Mouse (Mus musculus): ENCODE measurements around the gene Kmt2e. TPM values are rescaled to one million over a fixed set of nuclear protein-coding genes. Genes with fewer than 3 reads are reported as not detected.
A peak's percentile ranks its signal among the peaks of the same experiment; 100 is the strongest.

The Kmt2e gene
- 99.2 and 101 TPM in 2 replicates for polyA plus RNA-seq (2015; fragmentation: Nextera tagmentation; extraction: Ambion mirVana)

DNA sequence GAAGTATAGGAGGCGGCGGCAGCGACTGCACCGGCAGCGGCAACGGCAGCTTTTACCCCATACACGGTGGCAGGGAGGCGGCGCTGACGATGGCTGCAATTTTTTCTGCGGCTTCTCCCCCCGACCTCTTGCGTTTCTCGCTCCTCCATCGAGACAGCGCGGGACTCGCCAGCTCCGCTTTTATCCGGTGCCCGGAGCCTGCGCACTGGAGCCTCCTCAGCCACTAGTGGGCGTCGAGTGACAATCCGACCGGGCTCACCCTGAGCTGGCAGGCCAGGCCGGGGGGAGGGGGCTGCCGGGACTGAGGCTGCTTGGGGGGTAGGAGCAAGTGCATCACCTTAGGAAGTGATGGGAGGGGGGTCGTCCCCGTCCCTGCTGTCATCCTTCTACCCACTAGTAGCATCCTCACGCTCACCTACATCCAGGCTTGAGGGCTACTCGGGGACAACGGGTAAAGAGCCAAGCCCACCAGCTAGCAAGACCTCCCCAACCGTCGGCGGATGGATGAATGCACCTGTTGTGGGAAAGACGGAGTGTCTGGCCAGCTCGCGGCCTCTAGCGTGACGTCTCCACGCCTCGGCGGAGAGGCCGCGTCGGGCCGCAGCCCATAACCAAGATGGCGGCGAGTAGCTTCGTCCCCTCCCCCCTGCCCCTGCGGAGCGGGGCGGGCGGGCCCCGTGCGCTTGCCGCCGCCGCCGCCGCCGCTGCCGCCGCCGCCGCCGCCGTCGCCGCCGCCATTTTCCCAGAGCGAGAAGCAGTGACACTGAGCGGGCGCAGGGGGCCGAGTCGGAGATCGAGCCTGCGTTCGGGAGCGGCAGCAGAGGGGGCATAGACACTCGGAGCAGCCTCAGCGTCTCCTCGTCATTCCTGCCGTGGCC is at the start of gene Kmt2e:
Gene Kmt2e (plus strand): TSS at position 722 of the 878 bp plus-strand sequence.
- under 1% methylated on average over 65 of the region's 85 CpGs for WGBS
- H3K4me1 ChIP-seq (replicated peaks; ENCODE audit: control insufficient read depth, insufficient read depth, low read length), result peaks cover 12% of the 10 kb centered on the region

DNA sequence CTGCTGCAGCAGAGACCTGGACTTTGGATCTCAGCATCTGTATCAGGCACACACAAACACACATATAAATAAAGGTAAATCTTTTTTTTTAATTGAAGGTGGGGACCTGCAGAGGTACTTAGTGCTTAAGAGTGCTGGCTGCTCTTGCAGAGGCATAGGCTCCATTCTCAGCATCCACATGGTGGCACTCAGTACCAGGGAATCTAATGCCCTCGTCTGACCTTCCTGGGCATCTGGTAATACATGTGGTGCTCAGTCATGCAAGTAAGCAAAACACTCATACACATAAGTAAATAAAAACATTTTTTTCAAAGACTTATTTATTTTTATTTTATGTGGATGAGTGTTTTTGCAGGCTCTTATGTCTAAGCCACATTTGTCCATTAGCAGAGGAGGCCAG is 49.1 kb upstream of the Kmt2e start:
- no peak overlapping the region for H3K4me2 ChIP-seq (ENCODE audit: low read depth, low read length)
- H3K4me3 ChIP-seq (ENCODE audit: low read length), result no peak overlapping the region
- peaks cover 12% of the 10 kb centered on the region for H3K4me1 ChIP-seq (replicated peaks; ENCODE audit: control insufficient read depth, insufficient read depth, low read length)
- no peaks in the 10 kb centered on the region for H3K27me3 ChIP-seq (ENCODE audit: control insufficient read depth, insufficient read depth, low read depth, low read length)
- no peak for ATAC-seq (ENCODE audit: low read depth)
- H3K9ac ChIP-seq (ENCODE audit: low read length), result no peak overlapping the region
- H3K27ac ChIP-seq (ENCODE audit: low read length), result no peak overlapping the region
- 77% methylated on average over 1 of the region's 1 CpGs for WGBS
- H3K9me3 ChIP-seq (ENCODE audit: control insufficient read depth, low read length), result no peaks in the 10 kb centered on the region
- no peaks in the 10 kb centered on the region for H3K36me3 ChIP-seq (ENCODE audit: control insufficient read depth, insufficient read depth, low read length)

More for the DNA sequence above, at the start of gene Kmt2e:
- H3K4me3 ChIP-seq (ENCODE audit: low read length), result peak within 1 kb of the TSS; percentile 75
- peak within 1 kb of the TSS; percentile 78 for H3K4me2 ChIP-seq (ENCODE audit: low read depth, low read length)
- H3K9me3 ChIP-seq (ENCODE audit: control insufficient read depth, low read length), result no peaks in the 10 kb centered on the region
- H3K27me3 ChIP-seq (ENCODE audit: control insufficient read depth, insufficient read depth, low read depth, low read length), result no peaks in the 10 kb centered on the region
- ATAC-seq (ENCODE audit: low read depth), result peak; percentile 80
- no peaks in the 10 kb centered on the region for H3K36me3 ChIP-seq (ENCODE audit: control insufficient read depth, insufficient read depth, low read length)
- peak within 1 kb of the TSS; percentile 100 for H3K27ac ChIP-seq (ENCODE audit: low read length)
- peak within 1 kb of the TSS; percentile 94 for H3K9ac ChIP-seq (ENCODE audit: low read length)

DNA sequence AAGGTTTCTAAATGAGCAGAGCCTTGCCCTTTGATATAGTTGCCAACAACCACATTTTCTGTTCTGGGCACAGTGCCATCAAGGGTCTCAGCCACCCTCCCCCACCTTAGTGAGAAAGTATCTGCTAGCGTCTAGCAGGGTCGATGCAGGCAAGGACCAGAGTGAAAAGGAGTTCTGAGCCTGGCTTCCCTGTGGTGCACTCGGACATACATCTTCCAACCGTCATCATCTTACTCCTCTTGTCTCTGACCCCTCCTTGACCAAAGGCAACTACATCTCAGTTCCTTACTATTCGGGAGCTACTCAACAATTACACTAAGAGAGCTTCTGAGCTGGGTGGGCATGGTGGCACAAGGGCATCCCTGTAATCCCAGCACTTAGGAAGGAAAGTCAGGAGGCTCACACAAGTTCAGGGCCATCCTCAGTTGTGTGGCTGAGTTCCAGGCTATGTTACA is 48.5 kb upstream of the Kmt2e start:
- H3K4me1 ChIP-seq (replicated peaks; ENCODE audit: control insufficient read depth, insufficient read depth, low read length), result peaks cover 12% of the 10 kb centered on the region
- no peak overlapping the region for H3K4me3 ChIP-seq (ENCODE audit: low read length)
- no peak overlapping the region for H3K9ac ChIP-seq (ENCODE audit: low read length)
- H3K4me2 ChIP-seq (ENCODE audit: low read depth, low read length), result no peak overlapping the region
- ATAC-seq (ENCODE audit: low read depth), result no peak
- 39% methylated on average over 5 of the region's 5 CpGs for WGBS
- no peaks in the 10 kb centered on the region for H3K27me3 ChIP-seq (ENCODE audit: control insufficient read depth, insufficient read depth, low read depth, low read length)
- H3K27ac ChIP-seq (ENCODE audit: low read length), result no peak overlapping the region
- no peaks in the 10 kb centered on the region for H3K9me3 ChIP-seq (ENCODE audit: control insufficient read depth, low read length)
- H3K36me3 ChIP-seq (ENCODE audit: control insufficient read depth, insufficient read depth, low read length), result no peaks in the 10 kb centered on the region

DNA sequence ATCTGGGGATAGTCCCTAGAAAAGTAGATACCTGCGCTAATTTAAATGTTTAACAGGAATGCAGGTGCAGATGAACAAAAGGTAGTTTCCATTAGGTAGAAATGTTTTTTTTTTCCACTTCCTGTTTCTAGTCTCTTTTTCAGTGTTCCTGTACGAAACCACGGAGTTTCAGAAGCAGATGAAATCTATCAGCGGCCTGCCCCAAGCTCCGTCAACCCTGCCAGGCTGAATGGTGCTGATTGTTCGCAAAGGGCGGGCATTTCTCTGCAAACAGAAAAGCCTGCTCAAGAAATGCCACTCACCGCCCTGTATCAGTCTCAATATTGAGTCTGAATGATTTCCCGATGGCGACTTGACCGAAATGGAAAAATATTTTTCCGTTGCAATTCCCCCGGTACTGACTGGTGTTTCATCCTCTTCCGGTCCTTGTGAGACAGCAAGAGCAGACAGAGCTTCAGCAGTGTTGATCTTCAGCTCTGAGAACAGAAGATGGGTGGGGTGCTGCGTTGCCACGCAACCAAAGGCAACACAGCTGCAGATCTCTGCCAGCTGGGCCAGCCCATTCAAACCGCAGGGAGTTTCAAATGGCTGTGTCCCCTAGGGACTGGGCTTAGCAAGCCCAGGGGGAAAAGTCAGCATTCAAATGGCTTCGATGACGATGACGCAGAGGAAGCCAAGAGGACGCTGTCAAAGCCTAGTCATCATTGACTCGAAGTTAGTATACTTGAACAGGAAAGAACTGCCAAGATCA is 47.5 kb upstream of the Kmt2e start:
- peak overlapping the region; percentile 53 for H3K4me3 ChIP-seq (ENCODE audit: low read length)
- no peaks in the 10 kb centered on the region for H3K9me3 ChIP-seq (ENCODE audit: control insufficient read depth, low read length)
- peak overlapping the region; percentile 90 for H3K27ac ChIP-seq (ENCODE audit: low read length)
- peak overlapping the region; percentile 70 for H3K4me2 ChIP-seq (ENCODE audit: low read depth, low read length)
- no peaks in the 10 kb centered on the region for H3K36me3 ChIP-seq (ENCODE audit: control insufficient read depth, insufficient read depth, low read length)
- H3K9ac ChIP-seq (ENCODE audit: low read length), result peak overlapping the region; percentile 65
- WGBS, result 2% methylated on average over 22 of the region's 22 CpGs
- no peaks in the 10 kb centered on the region for H3K27me3 ChIP-seq (ENCODE audit: control insufficient read depth, insufficient read depth, low read depth, low read length)
- peak; percentile 99 for ATAC-seq (ENCODE audit: low read depth)
- H3K4me1 ChIP-seq (replicated peaks; ENCODE audit: control insufficient read depth, insufficient read depth, low read length), result peaks cover 12% of the 10 kb centered on the region

DNA sequence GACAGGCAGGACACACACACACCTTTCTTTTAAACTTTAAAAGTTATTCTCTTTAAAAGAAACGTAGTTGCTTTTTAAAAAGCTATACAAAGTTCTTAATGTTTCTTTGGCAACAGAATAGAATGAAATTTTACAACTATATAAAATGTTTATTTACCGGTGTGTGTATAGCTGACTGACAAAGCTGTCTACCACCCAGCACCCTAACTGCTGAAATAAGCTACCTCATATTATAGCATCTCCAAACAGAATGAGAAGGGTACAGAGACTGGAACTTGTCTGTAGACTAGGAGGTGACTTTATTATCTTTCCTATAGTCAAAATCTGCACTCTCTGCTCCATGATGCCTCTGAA is 47.0 kb upstream of the Kmt2e start:
- Histone ChIP-seq H3K27ac (ENCODE audit: low read length) (no peak overlapping the region), H3K4me1 (replicated peaks; ENCODE audit: control insufficient read depth, insufficient read depth, low read length) (peaks cover 12% of the 10 kb centered on the region), H3K4me2 (ENCODE audit: low read depth, low read length) (peak overlapping the region; percentile 70), H3K36me3 (ENCODE audit: control insufficient read depth, insufficient read depth, low read length) (no peaks in the 10 kb centered on the region), H3K9me3 (ENCODE audit: control insufficient read depth, low read length) (no peaks in the 10 kb centered on the region), H3K27me3 (ENCODE audit: control insufficient read depth, insufficient read depth, low read depth, low read length) (no peaks in the 10 kb centered on the region), H3K9ac (ENCODE audit: low read length) (no peak overlapping the region; the same call in 1 of the 2 replicates), H3K4me3 (ENCODE audit: low read length) (peak overlapping the region; percentile 53)
- ATAC-seq (ENCODE audit: low read depth), result no peak
- WGBS, result 37% methylated on average over 2 of the region's 2 CpGs

DNA sequence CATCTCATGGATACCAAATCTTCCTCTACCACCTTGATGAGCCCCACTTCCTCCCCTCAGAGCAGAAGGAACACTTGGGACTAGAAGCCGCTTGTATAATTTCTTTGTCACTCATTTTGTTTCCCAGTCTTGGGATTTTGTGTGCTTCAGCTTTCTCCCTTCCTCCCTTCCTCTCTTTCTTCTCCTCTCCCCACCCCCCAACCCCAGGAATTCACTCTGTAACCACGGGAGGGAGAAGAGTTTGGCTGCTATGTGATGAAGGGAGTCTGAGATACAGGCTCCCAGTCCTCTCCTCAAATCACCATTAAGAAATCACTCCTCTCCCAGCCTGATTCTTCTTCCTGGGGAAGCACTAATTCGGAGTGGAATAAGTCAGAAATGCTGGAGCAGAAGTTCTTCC is 46.1 kb upstream of the Kmt2e start:
- 26% methylated on average over 3 of the region's 3 CpGs for WGBS
- no peak overlapping the region for H3K9ac ChIP-seq (ENCODE audit: low read length)
- no peaks in the 10 kb centered on the region for H3K36me3 ChIP-seq (ENCODE audit: control insufficient read depth, insufficient read depth, low read length)
- no peaks in the 10 kb centered on the region for H3K27me3 ChIP-seq (ENCODE audit: control insufficient read depth, insufficient read depth, low read depth, low read length)
- no peak overlapping the region for H3K4me3 ChIP-seq (ENCODE audit: low read length)
- H3K4me2 ChIP-seq (ENCODE audit: low read depth, low read length), result no peak overlapping the region
- no peak overlapping the region for H3K27ac ChIP-seq (ENCODE audit: low read length)
- no peak for ATAC-seq (ENCODE audit: low read depth)
- H3K4me1 ChIP-seq (replicated peaks; ENCODE audit: control insufficient read depth, insufficient read depth, low read length), result peaks cover 12% of the 10 kb centered on the region
- H3K9me3 ChIP-seq (ENCODE audit: control insufficient read depth, low read length), result no peaks in the 10 kb centered on the region

DNA sequence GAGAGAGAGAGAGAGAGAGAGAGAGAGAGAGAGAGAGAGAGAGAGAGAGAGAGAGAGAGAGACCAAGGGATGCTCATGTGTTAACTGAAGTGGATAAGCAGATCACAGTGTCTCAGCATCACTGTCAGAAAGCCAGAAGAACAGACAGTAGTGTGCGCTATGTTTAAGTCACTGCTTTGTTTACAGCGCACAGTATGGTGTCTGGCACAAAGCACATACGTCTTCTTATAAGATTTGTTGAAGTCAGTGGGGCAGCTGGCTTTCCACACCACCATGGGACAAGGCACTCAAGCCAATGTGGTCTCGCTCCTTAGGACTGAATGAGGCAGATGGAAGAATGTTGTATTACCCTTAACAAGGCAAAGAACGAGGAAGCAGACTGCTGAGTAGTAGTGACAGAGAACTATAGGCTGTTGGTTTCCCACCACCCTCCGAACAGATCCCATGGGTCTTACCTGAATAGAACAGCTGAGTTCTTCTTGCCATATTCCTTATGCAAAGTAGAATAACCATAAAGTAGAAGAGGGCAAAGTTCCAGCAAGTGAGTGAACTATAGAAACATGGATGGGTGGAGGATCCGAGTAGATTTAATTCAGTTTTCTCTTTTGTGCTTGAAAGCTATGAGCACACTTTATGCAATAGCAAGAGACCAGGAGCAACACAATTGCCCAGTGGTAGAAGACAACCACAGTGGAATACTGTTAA is 44.5 kb upstream of the Kmt2e start:
- WGBS, result 83% methylated on average over 7 of the region's 7 CpGs
- peaks cover 12% of the 10 kb centered on the region for H3K4me1 ChIP-seq (replicated peaks; ENCODE audit: control insufficient read depth, insufficient read depth, low read length)
- no peak overlapping the region for H3K4me2 ChIP-seq (ENCODE audit: low read depth, low read length)
- H3K9me3 ChIP-seq (ENCODE audit: control insufficient read depth, low read length), result no peaks in the 10 kb centered on the region
- no peaks in the 10 kb centered on the region for H3K27me3 ChIP-seq (ENCODE audit: control insufficient read depth, insufficient read depth, low read depth, low read length)
- H3K36me3 ChIP-seq (ENCODE audit: control insufficient read depth, insufficient read depth, low read length), result no peaks in the 10 kb centered on the region
- no peak for ATAC-seq (ENCODE audit: low read depth)
- no peak overlapping the region for H3K27ac ChIP-seq (ENCODE audit: low read length)
- H3K4me3 ChIP-seq (ENCODE audit: low read length), result no peak overlapping the region
- H3K9ac ChIP-seq (ENCODE audit: low read length), result no peak overlapping the region

DNA sequence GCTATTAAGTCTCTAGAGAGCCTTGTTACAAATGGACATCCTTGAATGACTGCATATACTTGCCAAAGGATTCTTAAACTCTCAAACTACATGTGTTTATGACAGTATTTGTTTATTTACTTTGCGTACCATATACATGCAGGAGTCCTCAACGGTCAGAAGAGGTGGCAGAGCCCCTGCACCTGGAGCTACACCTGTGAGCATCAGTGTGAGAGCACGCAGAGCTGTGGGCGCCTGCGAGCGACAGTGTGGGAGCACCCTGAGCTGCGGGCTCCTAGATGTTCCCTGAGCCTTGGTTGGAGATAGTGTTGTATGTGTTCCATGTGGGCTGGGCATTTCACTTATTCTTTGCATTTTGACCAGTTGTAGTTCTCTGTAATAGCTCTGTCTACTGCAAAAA is 42.5 kb upstream of the Kmt2e start:
- Histone ChIP-seq H3K9ac (ENCODE audit: low read length) (no peak overlapping the region), H3K36me3 (ENCODE audit: control insufficient read depth, insufficient read depth, low read length) (no peaks in the 10 kb centered on the region), H3K4me3 (ENCODE audit: low read length) (no peak overlapping the region), H3K4me2 (ENCODE audit: low read depth, low read length) (no peak overlapping the region), H3K27ac (ENCODE audit: low read length) (no peak overlapping the region), H3K27me3 (ENCODE audit: control insufficient read depth, insufficient read depth, low read depth, low read length) (no peaks in the 10 kb centered on the region), H3K4me1 (replicated peaks; ENCODE audit: control insufficient read depth, insufficient read depth, low read length) (peaks cover 6% of the 10 kb centered on the region), H3K9me3 (ENCODE audit: control insufficient read depth, low read length) (no peaks in the 10 kb centered on the region)
- WGBS, result 83% methylated on average over 7 of the region's 7 CpGs
- ATAC-seq (ENCODE audit: low read depth), result no peak

DNA sequence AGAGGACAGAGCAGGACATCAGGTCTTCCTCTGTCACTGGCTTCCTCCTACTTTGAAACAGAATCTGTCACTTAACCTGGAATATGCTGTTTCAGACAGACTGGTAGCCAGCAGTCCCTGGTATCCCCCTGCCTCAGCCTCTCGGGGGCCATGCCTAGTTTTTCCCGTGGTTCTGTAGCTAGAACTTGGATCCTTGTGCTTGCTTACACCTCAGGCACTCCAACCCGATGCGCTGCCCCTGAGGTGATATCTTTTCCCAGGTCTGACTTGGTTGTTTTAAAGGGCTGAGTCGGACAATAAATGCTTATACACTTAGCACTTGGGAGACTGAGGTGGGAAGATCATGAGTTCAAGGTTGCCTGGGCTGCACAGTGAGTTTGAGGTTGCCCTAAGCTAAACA is 40.4 kb upstream of the Kmt2e start:
- H3K4me2 ChIP-seq (ENCODE audit: low read depth, low read length), result no peak overlapping the region
- no peaks in the 10 kb centered on the region for H3K9me3 ChIP-seq (ENCODE audit: control insufficient read depth, low read length)
- H3K27ac ChIP-seq (ENCODE audit: low read length), result peak overlapping the region; percentile 10; the same call in 1 of the 2 replicates
- H3K9ac ChIP-seq (ENCODE audit: low read length), result no peak overlapping the region
- no peak for ATAC-seq (ENCODE audit: low read depth)
- H3K27me3 ChIP-seq (ENCODE audit: control insufficient read depth, insufficient read depth, low read depth, low read length), result no peaks in the 10 kb centered on the region
- no peak overlapping the region for H3K4me3 ChIP-seq (ENCODE audit: low read length)
- WGBS, result 86% methylated on average over 5 of the region's 5 CpGs
- no peaks in the 10 kb centered on the region for H3K4me1 ChIP-seq (replicated peaks; ENCODE audit: control insufficient read depth, insufficient read depth, low read length)
- H3K36me3 ChIP-seq (ENCODE audit: control insufficient read depth, insufficient read depth, low read length), result no peaks in the 10 kb centered on the region

Measured in lung, embryonic 16.5 days (tissue).